Mouse (Mus musculus) lung, adult 18-20 months (tissue): ENCODE data around the gene Wars2.

Experiments
- DNase-seq, 2 experiments: peaks; one replicate each; pipeline ENCODE4 v3.0.0; 2022; ENCODE audit warnings: mixed read lengths in 2 of 2

Gene Wars2

DNA sequence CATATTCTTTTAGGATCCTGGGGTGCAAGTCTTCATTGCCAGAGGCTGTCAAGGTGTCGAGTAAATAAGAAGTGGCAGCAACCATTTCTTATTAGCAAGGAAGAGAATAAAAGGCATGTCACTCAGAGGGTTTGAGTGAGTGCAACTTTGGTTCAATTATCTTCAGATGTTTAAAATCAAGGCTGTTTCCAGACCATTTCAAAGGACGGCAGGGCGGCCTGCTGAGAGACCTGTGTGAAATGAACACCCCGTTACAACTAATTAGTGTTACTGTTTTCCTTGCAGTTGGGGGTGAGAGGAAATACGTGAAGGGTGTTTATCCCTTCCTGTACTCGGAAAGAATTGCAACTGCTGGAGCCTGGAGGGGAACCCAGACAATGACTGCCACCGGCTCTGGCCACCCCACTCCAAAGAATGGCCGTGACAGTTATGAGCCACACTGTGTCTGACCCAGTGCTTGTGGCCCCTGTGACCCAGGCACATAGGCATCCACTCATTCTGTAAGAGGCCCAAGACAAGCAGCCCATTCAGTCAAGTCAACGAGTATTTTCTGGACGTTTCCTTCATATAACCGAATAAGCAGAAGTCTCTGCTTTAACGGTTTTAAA lies 137.2 kb downstream of the Wars2 start:
- no peak for DNase-seq

DNA sequence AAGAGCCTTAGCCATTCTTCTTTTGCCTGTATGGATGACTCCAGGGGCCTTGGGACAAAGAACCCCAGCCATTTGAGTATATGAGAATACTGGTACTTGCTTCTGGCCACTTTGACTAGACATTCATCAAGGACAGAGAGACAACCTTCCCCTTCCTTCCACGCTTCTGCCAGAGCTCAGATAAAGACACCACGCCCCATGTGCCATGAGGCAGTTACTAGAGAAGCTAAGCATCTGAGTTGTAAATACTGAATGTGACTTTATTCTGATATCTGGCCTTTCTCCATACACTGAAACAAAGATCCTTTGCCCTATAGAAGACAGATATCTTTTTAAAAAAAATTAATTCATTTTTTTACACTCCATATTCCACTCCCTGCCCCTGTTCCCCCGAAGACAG lies 138.8 kb downstream of the Wars2 start:
- DNase-seq, result no peak

DNA sequence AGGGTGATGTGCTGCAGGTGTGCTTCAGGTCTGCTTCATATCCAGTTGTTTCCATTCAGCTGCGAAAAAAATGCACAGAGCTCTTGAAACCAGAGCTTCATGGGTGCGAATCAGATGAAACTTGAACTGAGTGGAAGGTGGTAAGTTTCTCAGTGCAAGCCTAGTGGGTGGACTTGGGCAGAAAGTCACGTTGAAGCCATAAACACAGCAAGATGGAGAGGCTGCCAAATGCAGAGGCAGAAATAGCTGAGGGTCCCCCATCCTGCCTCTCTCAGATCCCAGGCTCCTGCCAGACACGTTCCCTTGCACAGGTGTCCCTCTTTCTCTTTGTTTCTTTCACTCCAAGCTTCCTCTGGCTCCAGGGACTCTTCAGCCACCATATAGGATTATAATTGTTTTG lies 140.6 kb downstream of the Wars2 start:
- DNase-seq, result no peak

DNA sequence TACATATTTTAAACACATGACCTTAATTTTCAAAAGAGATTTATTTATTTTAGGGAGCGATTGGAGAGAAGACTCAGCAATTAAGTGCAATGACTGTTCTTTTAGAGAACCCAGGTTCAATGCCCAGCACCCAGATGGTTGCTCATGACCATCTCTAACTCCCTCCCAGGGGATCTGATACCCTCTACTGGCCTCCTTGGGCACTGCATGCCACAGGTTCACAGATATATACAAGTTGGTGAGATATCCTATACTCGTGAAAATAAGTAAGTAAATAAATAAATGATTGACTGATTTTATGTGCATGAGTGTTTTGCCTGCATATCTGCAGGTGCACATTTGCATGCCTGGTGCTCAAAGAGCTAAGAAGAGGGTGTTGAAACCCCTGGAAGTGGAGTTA lies 147.4 kb downstream of the Wars2 start:
- peak in 1 of 2 experiments; percentile 1 for DNase-seq
